ENCODE assay signal across 10 mouse cellular contexts in the genomic region with DNA sequence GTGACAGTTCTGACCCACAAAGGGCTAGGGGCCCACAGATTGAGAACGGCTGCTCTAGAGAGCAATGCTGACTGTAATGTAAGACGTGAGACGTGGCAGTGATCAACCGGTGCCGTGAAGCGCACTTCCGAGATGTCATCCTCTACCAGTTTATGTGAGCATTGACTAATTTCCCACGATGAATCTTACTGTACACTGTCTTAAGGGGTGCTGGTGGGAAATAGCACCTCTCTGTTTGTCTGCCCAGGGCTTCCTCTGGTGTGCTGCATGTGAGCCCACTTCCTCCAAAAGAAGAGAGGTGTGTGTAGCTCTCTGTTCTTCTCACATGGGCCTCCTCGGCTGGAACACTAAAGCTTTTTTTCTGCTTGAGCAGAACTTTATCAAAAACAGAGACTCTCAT. TPM values are rescaled to one million over a fixed set of nuclear protein-coding genes. Genes with fewer than 3 reads are reported as not detected.
DNase-seq lines count a peak whose midpoint lies in the region; ATAC-seq and TF ChIP-seq lines count a peak whose summit lies in the region.
"Had no signal": no experiment of that assay in that cellular context is flagged by ENCODE, and none has a peak within 500 bp of the region (broad histone marks: within the 10 kb centered on the region; RNA-seq: fewer than 3 reads in every experiment).

No protein-coding gene starts in this region.

- H3K9me3 ChIP-seq in heart, embryonic 14.5 days (ENCODE audit: control insufficient read depth, low read length), result no peaks in the 10 kb centered on the region
- H3K9me3 ChIP-seq: embryonic facial prominence, embryonic 15.5 days; intestine, embryonic 15.5 days; lung, embryonic 15.5 days had no signal

- intact Hi-C loops in left cerebral cortex, adult 2 months (cut with DNase I), result no loop called here

- no peak for DNase-seq in left cerebral cortex, adult 2 months (ENCODE audit: extremely low spot score in 1 of 2, low spot score in 2 of 2)
- DNase-seq in left cerebral cortex, adult 9 months (ENCODE audit: low spot score in 2 of 2), result no peak
- peak; percentile 80 for DNase-seq in T-cell, adult 2 months (ENCODE audit: low spot score)
- DNase-seq in spleen, postnatal 36 days (ENCODE audit: low spot score in 2 of 2), result peak; percentile 74 to 77
- no peak for DNase-seq in retina, embryonic 14.5 days (ENCODE audit: low spot score)
- DNase-seq in ovary, postnatal 14 days (ENCODE audit: low spot score), result no peak

- peak overlapping the region; percentile 72 for H3K4me3 ChIP-seq in left cerebral cortex, adult 2 months
- no peak overlapping the region for H3K4me3 ChIP-seq in heart, embryonic 14.5 days (ENCODE audit: control insufficient read depth in 1 of 2, insufficient read depth in 1 of 2, low read depth in 1 of 2, low read length in 2 of 2)
- H3K4me3 ChIP-seq: embryonic facial prominence, embryonic 15.5 days; intestine, embryonic 15.5 days; lung, embryonic 15.5 days had no signal

- no peak for TF ChIP-seq CTCF in left cerebral cortex, adult 2 months (IDR thresholded peaks at IDR 0.05)

- no peaks in the 10 kb centered on the region for H3K27me3 ChIP-seq in heart, embryonic 14.5 days (ENCODE audit: control insufficient read depth, insufficient read depth, low read length)
- H3K27me3 ChIP-seq: embryonic facial prominence, embryonic 15.5 days; intestine, embryonic 15.5 days; lung, embryonic 15.5 days had no signal

- H3K9ac ChIP-seq in heart, embryonic 14.5 days (ENCODE audit: low read length), result peak overlapping the region; percentile 54
- H3K9ac ChIP-seq: embryonic facial prominence, embryonic 15.5 days; intestine, embryonic 15.5 days; lung, embryonic 15.5 days had no signal

- 76% methylated on average over 9 of the region's 9 CpGs for WGBS in heart, embryonic 14.5 days

- ATAC-seq in heart, embryonic 14.5 days (ENCODE audit: insufficient number of reproducible peaks, insufficient read depth, low FRiP score, low read depth), result no peak
- ATAC-seq: intestine, embryonic 15.5 days had no signal

- H3K4me2 ChIP-seq in heart, embryonic 14.5 days (ENCODE audit: low read length), result peak overlapping the region; percentile 91; the same call in 1 of the 2 replicates

- H3K36me3 ChIP-seq in heart, embryonic 14.5 days (ENCODE audit: control insufficient read depth, insufficient read depth, low read length), result peaks cover 21% of the 10 kb centered on the region

- H3K4me1 ChIP-seq in heart, embryonic 14.5 days (ENCODE audit: control insufficient read depth in 2 of 2, insufficient read depth in 2 of 2, low read length in 2 of 2), result peaks cover 12 to 33% of the 10 kb centered on the region in 2 experiments

- H3K27ac ChIP-seq in left cerebral cortex, adult 2 months, result peak overlapping the region; percentile 100; the same call in 1 of the 2 replicates
- H3K27ac ChIP-seq in heart, embryonic 14.5 days (replicated peaks in 1 of 2; ENCODE audit: control insufficient read depth in 1 of 2, insufficient read depth in 1 of 2, low read depth in 2 of 2, low read length in 2 of 2), result peak overlapping the region in 1 of 2 experiments; percentile 84; a peak in 2 of 4 replicates
- H3K27ac ChIP-seq: embryonic facial prominence, embryonic 15.5 days; intestine, embryonic 15.5 days; lung, embryonic 15.5 days had no signal

RNA-seq across cellular contexts. Expression of gene Cipc, which starts 2.7 kb away (rescaled TPM):
- 10 to 100 TPM; 79.8 to 91.6 TPM for total RNA-seq in left cerebral cortex, adult 2 months (2021)
- 26.6 and 27.1 TPM in 2 replicates for polyA plus RNA-seq in heart, embryonic 14.5 days (2014; fragmentation: Nextera tagmentation; extraction: Ambion mirVana)

RNA-seq across cellular contexts. Expression of gene Zdhhc22, which starts 40.7 kb away (rescaled TPM):
- 10 to 100 TPM; 59.1 to 61.3 TPM for total RNA-seq in left cerebral cortex, adult 2 months (2021)
- polyA plus RNA-seq in heart, embryonic 14.5 days (2014; fragmentation: Nextera tagmentation; extraction: Ambion mirVana), result 0.09 TPM in 2 replicates

Comparison
In these comparisons a context has a peak if more than half of its experiments do, and no peak if none do; other contexts are left out.
1. DNase-seq: peak in T-cell, adult 2 months (single experiment) and spleen, postnatal 36 days (2 of 2); none in left cerebral cortex, adult 2 months (0 of 2), left cerebral cortex, adult 9 months (0 of 2), retina, embryonic 14.5 days (single experiment) and ovary, postnatal 14 days (single experiment).